Mouse (Mus musculus) testis, postnatal 14 days (tissue): ENCODE measurements around the gene Pik3c2b.

Experiments used
- DNase-seq: peaks from one replicate; pipeline ENCODE4 v3.0.0; 2021; ENCODE audit warnings: low spot score

Pik3c2b gene

DNA sequence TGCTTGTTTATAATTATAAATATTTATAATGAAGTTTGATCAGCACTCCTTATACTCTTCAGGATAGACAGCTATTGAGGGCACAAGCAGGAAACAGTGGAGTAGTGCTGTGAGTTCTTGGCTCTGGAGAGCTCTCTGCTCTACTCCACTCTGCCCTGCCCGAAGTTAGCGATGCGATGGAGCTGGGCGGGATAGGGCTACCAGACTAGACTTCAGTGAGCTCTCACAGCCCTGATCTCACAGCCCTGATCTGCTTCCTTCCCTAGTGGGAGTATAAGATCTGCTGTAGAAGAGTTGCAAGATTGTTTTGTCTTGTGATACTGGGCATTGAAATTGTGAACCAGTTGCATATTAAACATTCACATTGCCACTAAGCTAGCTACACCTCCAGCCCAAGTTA is 89.4 kb downstream of the Pik3c2b start:
- peak; percentile 42 for DNase-seq

DNA sequence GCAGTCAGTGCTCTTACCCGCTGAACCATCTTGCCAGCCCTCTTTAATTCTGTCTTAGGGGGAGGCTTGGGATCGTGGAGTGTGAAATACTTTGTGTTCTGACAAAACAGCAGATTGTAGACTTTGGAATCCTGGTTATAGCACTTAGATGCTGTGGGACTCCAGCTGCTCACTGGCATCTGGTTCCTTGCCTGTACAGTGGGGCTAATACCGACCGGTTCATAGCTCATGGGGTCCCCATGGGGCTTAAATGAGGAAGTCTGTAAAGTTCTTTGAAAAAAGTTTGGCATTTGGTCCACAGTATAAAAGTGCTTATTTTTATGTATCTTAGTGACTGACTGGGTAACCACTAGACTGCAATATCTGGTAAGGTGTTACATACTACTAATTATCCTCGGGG is 90.3 kb downstream of the Pik3c2b start:
- no peak for DNase-seq

DNA sequence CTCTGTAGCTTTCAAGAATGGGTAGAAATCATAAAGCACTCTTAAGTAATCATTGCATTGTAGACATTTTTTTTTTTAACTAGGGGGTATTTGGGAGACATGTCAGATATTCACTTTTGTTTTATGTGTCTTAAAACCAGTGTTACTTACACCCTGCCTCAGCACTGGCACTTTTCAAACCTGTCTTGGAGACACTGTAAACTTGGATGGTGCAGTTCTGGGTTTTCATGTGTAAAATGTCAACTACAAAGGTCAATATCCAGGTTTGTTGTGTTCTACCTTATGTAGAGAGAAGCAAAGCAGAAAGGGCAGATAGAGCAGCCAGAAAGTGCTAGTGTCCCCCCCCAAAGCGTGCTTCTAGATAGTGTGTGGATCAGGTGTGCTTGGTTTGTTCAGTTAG is 92.9 kb downstream of the Pik3c2b start:
- DNase-seq: no peak

DNA sequence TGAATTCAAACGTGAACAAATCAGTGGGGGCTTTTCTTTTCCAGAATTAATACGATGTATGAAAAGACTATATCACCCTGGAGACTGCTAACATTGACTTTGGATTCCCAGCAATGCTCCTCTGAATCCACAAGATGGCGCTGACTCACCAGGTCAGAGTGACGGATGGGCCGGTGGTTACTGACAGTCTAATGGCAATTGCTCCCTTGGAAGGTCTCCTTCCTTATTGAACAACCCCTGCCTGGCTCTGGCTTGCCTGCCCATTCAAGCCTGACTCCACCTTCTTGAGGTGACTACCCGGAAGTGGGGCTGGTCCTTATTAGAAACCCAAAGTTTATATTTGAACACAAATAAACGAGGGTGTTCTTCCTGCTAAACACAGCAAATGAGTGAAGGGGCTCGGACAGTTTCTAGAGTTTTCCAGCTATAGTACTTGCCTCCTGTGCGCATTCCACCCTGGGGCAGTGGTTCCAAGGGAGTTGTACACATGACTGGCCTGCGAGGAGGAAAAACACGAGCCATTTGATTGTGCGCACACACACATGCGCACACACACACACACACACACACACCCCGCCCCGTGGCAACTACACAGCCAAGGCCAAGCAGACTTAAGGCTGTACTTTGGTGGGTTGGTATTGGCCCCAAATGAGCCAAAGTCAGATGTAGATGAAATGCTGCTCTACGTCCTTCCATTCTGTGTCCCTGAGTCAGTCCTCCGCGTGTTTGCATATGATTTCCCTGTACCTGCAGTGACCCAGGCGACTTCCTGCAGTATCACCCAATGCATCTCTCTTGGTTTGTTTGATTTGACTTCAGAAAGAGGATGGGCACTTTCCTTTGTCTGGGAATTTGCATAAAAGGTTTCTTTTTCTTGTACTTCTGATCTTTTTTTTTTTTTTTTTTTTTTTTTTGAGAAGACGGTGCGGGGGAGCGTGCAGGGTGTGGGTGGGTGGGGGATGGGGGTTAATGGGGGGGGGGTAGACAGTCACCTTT is 100.8 kb downstream of the Pik3c2b start:
- peak; percentile 49 for DNase-seq

DNA sequence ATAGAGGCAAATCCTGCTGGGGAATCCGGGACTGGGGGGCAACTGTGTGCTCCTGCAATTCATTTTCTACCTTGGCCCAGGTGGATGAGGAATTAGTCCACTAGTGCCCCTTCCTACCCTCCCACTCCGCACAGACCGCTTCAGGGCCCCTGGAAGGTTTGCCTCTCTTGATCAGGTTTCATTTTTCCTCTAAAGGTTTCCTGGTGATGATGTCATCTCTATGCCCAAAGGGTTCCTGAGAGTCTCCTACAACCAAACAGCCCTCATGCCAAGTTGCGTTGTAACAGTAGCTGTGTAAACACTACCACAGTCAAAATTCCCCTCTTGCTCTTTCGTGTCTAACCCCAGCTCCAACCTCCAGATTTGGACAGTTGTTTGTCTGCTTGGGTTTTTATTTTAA is 101.9 kb downstream of the Pik3c2b start:
- DNase-seq: no peak

DNA sequence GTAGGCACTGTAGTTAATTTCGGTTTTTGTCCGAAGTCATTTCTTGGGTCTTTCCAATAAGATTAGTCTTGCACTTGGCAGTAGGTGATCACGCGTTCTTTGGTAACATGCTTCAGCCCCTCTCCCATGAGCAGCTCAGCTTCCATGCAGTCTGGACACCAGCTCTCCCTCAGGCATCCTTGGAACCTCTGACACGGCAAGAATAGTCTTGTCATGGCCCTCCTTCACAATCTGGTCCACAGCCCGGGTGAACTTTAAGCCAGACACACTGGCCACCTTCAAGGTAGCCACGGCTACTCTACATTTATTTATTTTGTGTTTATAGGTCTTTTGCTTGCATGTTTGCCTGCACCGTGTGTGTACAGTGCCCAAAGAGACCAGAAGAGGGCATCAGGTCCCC is 102.7 kb downstream of the Pik3c2b start:
- no peak for DNase-seq

DNA sequence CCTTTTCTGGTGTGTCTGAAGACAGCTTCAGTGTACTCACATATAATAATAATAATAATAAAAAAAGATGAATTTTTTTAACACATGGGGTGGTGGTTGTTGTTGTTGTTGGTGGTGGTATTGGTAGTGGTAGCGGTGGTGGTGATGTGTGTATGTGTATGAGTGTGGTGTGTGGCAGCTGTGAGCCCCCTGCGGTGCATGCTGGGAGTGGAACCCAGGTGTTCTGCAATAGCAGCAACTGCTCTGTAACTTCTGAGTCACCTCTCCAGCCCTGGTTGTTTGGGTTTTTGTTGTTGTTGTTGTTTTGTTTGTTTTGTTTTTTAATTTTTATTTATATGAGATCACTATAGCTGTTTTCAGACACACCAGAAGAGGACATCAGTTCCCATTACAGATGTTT is 105.1 kb downstream of the Pik3c2b start:
- no peak for DNase-seq

DNA sequence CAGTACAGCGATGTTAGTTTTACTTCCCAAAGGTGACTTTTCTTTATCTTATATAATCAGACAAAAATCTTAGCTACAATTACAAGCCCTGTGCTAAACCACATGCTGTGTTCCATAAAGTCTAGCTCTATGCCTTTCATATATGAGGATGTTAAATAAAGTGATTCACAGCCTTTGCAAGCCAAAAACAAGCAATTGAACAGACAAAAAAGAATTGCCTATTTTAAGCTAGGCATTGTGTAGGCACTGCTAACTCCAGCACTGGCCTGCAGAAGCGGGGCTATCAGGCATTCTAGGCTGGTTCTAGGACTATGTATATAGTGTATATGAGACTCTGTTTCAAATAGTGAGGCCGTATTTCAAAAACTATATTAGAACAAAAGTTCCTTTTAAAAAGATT is 106.7 kb downstream of the Pik3c2b start:
- DNase-seq: no peak

DNA sequence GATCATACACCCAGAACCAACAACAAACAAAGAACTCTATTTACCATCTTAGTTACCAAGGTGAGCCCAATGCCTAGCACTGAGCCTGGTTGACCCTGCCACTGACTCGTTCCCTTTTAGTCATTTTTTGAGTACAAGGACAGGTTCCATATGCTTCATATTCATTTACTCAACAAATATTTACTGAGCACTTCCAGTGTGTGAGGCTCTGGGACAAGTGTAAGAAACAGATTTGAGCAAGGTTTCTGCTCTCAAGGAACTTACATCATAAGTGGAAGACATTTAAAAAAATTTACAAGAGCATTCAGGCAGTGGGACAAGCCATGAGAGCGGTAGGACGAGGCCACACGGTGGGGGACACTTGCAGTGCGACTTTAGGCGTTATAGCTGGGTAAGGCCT is 109.8 kb downstream of the Pik3c2b start:
- no peak for DNase-seq
